ENCODE assay signal across 8 mouse cellular contexts in the genomic region with DNA sequence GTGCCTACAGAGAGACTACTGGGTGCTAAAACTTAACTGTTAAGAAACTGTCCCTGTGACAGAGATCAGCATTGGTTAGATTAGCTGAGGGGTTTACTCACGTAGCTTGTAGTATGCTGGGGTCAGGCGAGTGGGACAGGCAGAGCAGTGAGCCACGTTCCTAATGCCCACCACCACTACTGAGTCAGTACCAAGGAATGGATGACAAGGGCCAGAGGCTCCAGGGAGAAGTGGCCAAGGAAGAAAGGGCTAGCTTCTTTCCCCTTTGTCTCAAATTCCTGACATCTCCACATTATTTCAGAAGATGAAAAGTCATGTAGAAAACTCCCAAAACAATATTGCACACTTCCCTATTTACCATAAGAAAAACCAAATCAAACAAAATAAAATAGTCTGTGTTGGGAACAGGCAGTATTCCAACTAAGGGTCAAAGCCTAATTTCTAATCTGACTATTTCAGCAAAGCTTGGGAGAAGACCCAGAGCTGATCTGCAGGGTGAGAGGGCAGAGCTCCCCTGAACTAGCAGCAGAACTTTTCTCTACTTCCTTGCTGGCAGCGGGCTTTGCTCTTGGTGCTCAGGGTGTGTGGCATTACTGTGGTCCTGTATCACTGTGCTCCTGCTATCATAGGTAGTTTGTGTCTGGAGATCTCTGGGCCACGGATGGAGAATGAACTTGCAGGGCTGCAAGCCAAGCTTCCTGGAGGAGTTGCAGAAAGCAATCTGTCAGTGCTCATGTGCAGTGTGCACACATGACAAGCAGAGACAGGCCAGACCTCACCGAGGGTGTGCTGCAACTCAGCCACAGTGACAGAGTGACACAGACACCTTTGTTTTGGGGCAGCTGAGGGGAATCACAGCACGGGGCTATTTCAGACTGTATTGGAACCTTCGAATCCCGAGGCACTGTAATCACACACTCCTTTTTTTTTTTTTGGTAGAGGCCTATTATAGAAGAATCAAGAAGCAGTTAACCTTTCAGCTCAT. TPM values are rescaled to one million over a fixed set of nuclear protein-coding genes. Genes with fewer than 3 reads are reported as not detected.
DNase-seq lines count a peak whose midpoint lies in the region; ATAC-seq lines count a peak whose summit lies in the region.

No protein-coding gene starts in this region.

- peak overlapping the region; percentile 92 for H3K27ac ChIP-seq in heart, embryonic 13.5 days (replicated peaks)

- H3K4me2 ChIP-seq in heart, embryonic 13.5 days: peak overlapping the region; percentile 46

- H3K9me3 ChIP-seq in heart, embryonic 13.5 days: no peaks in the 10 kb centered on the region

- H3K9ac ChIP-seq in heart, embryonic 13.5 days: 0 out of 2 replicates have a peak overlapping the region, but pooled peaks have one; percentile 12

- no peak overlapping the region for H3K4me3 ChIP-seq in heart, embryonic 13.5 days

- H3K4me1 ChIP-seq in heart, embryonic 13.5 days: peaks cover 60% of the 10 kb centered on the region

- 23% methylated on average over 9 of the region's 9 CpGs for WGBS in heart, embryonic 13.5 days

- H3K27me3 ChIP-seq in heart, embryonic 13.5 days (replicated peaks): no peaks in the 10 kb centered on the region

- peak; percentile 91 for DNase-seq in heart, adult 11 months
- no peak for DNase-seq in heart, adult 8-10 months (ENCODE audit: low spot score)
- peak; percentile 44 for DNase-seq in urinary bladder, postnatal 14 days (ENCODE audit: low spot score)
- DNase-seq in urinary bladder, adult 2 months (ENCODE audit: low spot score): no peak
- DNase-seq in ovary, postnatal 14 days (ENCODE audit: low spot score): no peak
- DNase-seq in frontal cortex, postnatal 25 days (ENCODE audit: low spot score in 2 of 2): no peak

- peaks cover 11% of the 10 kb centered on the region for H3K36me3 ChIP-seq in heart, embryonic 13.5 days

- peak; percentile 52; the same call in 1 of the 2 replicates for ATAC-seq in heart, embryonic 13.5 days (ENCODE audit: extremely low read depth, insufficient number of reproducible peaks, low FRiP score, low TSS enrichment)
- ATAC-seq in megakaryocyte, adult 5-6 weeks (ENCODE audit: poor library complexity, severe bottlenecking): 0 out of 2 replicates have a peak, but pooled peaks have one; percentile 20

RNA-seq across cellular contexts. Expression of a gene that starts 53.5 kb away (rescaled TPM):
- total RNA-seq in heart, adult 8-10 months (2022): 1 to 10 TPM; 3.9 to 4.4 (median 4.3) TPM
- 5.3 and 6.2 TPM in 2 replicates for polyA plus RNA-seq in urinary bladder, adult 2 months (2012; rRNA removed)
- 1.1 TPM in 2 replicates for polyA plus RNA-seq in heart, embryonic 13.5 days (2015; fragmentation: Nextera tagmentation; extraction: Ambion mirVana)
- 1.4 and 1.8 TPM in 2 replicates for total RNA-seq in megakaryocyte, adult 5-6 weeks (2015)
- total RNA-seq in megakaryocyte, adult 5-6 weeks (2017): 1.6 and 2.0 TPM in 2 replicates

Comparison
In these comparisons a context has a peak if more than half of its experiments do, and no peak if none do; other contexts are left out.
1. DNase-seq: peak in heart, adult 11 months (single experiment) and urinary bladder, postnatal 14 days (single experiment); none in heart, adult 8-10 months (single experiment), urinary bladder, adult 2 months (single experiment), ovary, postnatal 14 days (single experiment) and frontal cortex, postnatal 25 days (0 of 2).